Mouse (Mus musculus): ENCODE data around the gene 4930442H23Rik. TPM values are rescaled to one million over a fixed set of nuclear protein-coding genes. Genes with fewer than 3 reads are reported as not detected.

The 4930442H23Rik gene
- polyA plus RNA-seq (2012; fragmentation: generic; extraction: Trizol) = under 1 TPM; 0.11 to 0.15 TPM

GRCm38 (mm10) chr10:81183805-81184204, at the start of gene 4930442H23Rik:
Gene 4930442H23Rik (minus strand): TSS chr10:81183849.

GRCm38 (mm10) chr10:81232580-81233225, 49.1 kb upstream of the 4930442H23Rik start, which contains the start of gene Zfr2:
Gene Zfr2 (plus strand): TSS chr10:81233155.

DNA sequence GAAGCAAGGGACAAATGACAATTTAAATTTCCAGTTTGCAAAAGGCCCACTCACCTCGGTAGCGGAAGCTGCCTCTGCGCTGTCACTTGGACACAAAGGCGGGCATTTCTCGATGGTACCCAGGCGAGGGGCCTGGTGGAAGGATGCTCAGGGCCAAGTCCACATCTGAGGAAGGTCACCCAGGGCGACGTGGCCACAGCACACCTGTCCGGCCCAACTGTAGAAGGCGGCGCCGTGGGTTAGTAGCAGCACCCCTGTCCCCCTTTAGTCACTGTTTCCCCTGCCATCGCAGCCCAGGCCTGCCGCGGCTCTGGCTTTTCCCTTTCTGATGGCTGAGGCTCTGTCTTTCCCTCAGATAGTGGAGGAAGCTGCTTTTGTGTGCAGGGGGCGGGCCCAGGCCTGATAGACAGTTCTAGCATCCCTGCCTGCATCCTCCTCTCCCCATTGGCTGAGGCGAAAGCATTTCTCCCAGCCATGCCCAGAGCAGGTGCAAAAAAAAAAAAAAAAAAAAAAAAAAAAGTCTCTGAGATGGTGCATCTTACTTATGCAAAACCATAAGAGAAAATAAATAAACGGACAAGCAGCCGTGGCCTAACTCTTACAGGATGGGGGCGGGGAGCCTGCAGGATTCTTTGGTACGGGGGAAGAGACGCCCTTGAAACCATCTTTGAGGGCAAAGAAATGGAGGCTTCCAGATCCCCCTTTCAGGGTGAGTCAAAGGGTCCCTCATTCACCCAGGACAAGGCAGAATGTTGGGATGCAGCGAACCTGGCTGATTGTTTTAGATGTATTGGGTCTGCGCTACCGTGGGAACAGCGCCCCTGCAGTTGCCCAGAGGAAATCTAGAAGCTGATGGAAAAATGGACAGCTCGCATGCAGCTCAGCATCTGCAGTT, 47.0 kb upstream of the 4930442H23Rik start, which contains the start of gene Atcay:
Gene Atcay, minus strand, starts transcription at position 396 of the 895 bp plus-strand sequence.

GRCm38 (mm10) chr10:81201807-81202758, 18.4 kb upstream of the 4930442H23Rik start, which contains the start of gene Nmrk2:
Gene Nmrk2 (minus strand): TSS chr10:81202051.

DNA sequence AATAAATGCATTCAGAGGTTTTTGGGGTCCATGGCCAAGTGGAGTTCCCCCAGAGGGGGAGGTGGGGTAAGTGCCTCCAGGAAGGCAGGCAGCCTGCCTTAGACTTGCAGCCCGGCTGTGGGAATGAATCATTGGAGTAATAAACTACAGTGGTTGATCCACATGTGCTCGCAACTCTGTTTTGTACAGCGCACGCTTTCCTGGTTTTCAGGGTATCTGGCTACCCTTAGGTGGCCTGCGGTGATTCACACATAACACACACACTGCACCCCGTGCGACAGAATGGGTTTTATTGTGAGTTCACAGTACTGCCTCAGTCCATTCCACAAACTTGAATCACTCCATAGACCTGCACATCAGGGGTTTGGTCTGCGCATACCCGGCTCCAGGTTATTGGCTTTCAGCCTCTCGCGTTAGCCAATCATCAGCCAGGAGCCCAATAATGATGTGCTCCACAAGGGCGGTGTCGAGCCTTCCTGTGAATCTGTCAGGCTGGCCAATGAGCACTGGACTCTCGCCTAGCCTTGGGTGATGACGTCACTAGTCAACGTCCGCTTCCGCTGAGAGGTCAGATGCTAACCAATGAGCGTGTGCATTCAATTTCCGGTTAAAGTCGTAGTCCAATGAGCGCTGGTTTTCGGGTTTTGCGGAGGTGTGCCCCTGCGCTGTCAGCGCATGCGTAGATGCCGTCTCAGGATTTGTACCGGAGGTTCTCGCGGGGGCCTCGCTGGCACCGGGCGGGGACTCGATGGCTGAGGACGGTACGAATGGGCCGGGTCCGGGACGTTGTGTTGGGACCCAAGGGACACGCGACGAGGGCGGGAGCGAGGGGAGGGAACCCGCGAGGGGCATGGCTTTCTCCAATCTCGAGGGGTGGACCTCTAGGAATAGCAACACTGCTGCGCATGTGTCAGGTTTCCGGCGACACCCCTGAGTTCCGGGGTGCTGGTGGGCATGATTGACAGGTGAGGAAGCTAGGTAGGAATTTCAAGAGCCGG, 1.0 kb downstream of the 4930442H23Rik start, which contains the start of gene Dapk3:
Gene Dapk3, plus strand, starts transcription at position 670 of the 998 bp plus-strand sequence.

DNA sequence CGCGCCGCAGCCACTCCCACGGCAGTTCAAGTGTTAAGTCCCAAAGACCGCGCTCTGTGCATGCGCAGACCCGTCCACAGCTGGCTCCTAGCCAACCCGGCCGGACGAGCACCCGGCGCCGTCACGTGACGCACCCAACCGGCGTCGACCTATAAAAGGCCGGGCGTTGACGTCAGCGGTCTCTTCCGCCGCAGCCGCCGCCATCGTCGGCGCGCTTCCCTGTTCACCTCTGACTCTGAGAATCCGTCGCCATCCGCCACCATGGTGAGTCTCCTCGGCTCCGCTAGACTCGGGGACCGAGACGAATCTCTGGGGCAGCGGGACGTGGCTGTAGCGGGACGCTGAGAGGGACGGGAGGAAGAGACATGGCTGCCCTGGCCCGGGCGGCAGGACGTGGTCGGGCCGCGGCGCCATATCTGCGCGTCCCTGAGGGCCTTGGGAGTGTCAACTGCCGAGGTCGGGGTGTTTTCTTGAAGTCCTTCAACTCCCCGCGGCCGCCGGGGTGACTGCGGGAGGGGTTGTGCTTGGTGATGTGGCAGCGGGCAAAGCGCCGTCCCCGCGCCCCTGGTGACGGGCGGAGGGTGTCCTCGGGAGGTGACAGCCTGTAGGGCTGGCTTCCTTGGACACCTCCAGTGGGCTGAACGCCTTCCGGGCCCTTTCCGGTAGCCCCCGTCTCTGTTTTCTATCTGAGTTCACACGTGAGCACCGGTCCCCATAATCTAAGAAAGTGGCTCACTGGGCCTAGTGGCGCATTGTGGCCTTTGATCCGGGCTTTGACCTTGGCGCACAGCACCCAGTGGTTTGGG, 7.0 kb downstream of the 4930442H23Rik start, which contains the start of gene Eef2:
Gene Eef2, plus strand, starts transcription at position 166 of the 806 bp plus-strand sequence.

GRCm38 (mm10) chr10:81167200-81168086, 16.2 kb downstream of the 4930442H23Rik start, which contains the start of gene Pias4:
Gene Pias4 (minus strand): TSS chr10:81167923.

DNA sequence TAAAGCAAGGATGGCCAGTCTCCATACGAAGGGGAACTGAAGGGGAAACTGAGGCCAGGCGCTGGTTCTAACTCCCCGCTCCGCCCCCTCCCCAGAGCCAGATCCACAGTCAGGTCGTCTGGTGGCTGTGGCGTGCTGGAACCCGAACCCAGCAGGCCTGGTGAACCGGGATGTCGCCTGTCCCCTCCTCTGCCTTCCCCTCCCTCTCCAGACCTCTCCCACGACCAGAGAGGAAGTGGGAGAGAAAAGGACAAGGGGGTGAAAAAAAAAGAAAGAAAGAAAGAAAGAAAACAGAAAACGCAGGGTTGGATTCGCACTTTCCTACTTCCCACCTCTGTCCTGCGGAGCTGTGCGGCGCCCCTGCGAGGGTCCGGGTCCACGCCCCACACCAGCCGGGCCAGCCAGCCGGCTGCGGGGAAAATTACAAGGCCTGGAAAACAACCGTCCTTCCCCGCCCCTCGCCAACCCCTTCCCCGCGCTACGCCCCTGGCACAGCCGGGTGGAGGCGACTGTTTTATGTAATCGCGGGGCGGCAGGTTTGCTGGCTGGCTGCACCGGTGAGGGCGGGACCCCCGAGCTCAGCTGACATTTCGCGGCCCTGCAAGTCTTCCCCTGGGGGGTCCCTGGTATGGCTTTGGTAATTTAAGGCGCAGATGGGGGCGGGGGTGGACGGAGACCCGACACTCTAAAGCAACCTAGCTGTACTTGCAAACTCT, 48.5 kb downstream of the 4930442H23Rik start, which contains the start of gene Zbtb7a:
Gene Zbtb7a, plus strand, starts transcription at position 255 of the 716 bp plus-strand sequence.

Other genes starting within 250 kb of the 4930442H23Rik start
- 10 to 100 TPM in 1 of 2 experiments, 1 to 10 TPM in 1; 1.2 to 11.2 TPM for gene Gng7, start 168.9 kb downstream of the 4930442H23Rik start, polyA plus RNA-seq (2012; fragmentation: generic; extraction: Trizol)
- gene Diras1, start 158.2 kb downstream of the 4930442H23Rik start, polyA plus RNA-seq (2012; fragmentation: generic; extraction: Trizol) = under 1 TPM; 0.06 to 0.14 TPM
- gene Slc39a3, start 146.4 kb downstream of the 4930442H23Rik start, polyA plus RNA-seq (2012; fragmentation: generic; extraction: Trizol) = 10 to 100 TPM; 12.6 to 36.2 TPM
- 100 to 1,000 TPM; 167 to 227 TPM for gene Sgta, start 123.7 kb downstream of the 4930442H23Rik start, polyA plus RNA-seq (2012; fragmentation: generic; extraction: Trizol)
- gene Thop1, start 113.8 kb downstream of the 4930442H23Rik start, polyA plus RNA-seq (2012; fragmentation: generic; extraction: Trizol) = 100 to 1,000 TPM in 1 of 2 experiments, 10 to 100 TPM in 1; 46.9 to 101 TPM
- gene Creb3l3, start 85.0 kb downstream of the 4930442H23Rik start, polyA plus RNA-seq (2012; fragmentation: generic; extraction: Trizol) = under 1 TPM; 0.02 to 0.45 TPM
- 100 to 1,000 TPM; 207 to 359 TPM for gene Map2k2, start 77.9 kb downstream of the 4930442H23Rik start, polyA plus RNA-seq (2012; fragmentation: generic; extraction: Trizol)
- 10 to 100 TPM in 1 of 2 experiments, 1 to 10 TPM in 1; 6.5 to 24.7 TPM for gene Zbtb7a, start 48.6 kb downstream of the 4930442H23Rik start, polyA plus RNA-seq (2012; fragmentation: generic; extraction: Trizol)
- 10 to 100 TPM; 36.0 to 48.5 TPM for gene Pias4, start 15.9 kb downstream of the 4930442H23Rik start, polyA plus RNA-seq (2012; fragmentation: generic; extraction: Trizol)
- gene Eef2, start 7.2 kb downstream of the 4930442H23Rik start, polyA plus RNA-seq (2012; fragmentation: generic; extraction: Trizol) = 1,000 to 10,000 TPM; 3,430 to 4,023 TPM
- gene Dapk3, start 844 bp downstream of the 4930442H23Rik start, polyA plus RNA-seq (2012; fragmentation: generic; extraction: Trizol) = 100 to 1,000 TPM in 1 of 2 experiments, 10 to 100 TPM in 1; 98.3 to 105 TPM
- gene Nmrk2, start 18.2 kb upstream of the 4930442H23Rik start, polyA plus RNA-seq (2012; fragmentation: generic; extraction: Trizol) = under 1 TPM in 1 of 2 experiments, not detected in 1; 0.02 TPM
- under 1 TPM in 1 of 2 experiments, not detected in 1; 0.01 TPM for gene Atcay, start 47.0 kb upstream of the 4930442H23Rik start, polyA plus RNA-seq (2012; fragmentation: generic; extraction: Trizol)
- gene Zfr2, start 49.3 kb upstream of the 4930442H23Rik start, polyA plus RNA-seq (2012; fragmentation: generic; extraction: Trizol) = 10 to 100 TPM in 1 of 2 experiments, under 1 TPM in 1; 0.32 to 18.3 TPM
- gene Matk, start 69.1 kb upstream of the 4930442H23Rik start, polyA plus RNA-seq (2012; fragmentation: generic; extraction: Trizol) = 1 to 10 TPM in 1 of 2 experiments, under 1 TPM in 1; 0.69 to 1.9 TPM
- gene Mrpl54, start 83.1 kb upstream of the 4930442H23Rik start, polyA plus RNA-seq (2012; fragmentation: generic; extraction: Trizol) = 100 to 1,000 TPM; 242 to 665 TPM
- gene Apba3, start 83.1 kb upstream of the 4930442H23Rik start, polyA plus RNA-seq (2012; fragmentation: generic; extraction: Trizol) = 100 to 1,000 TPM; 128 to 134 TPM
- under 1 TPM in 1 of 2 experiments, not detected in 1; 0.02 TPM for gene Tjp3, start 107.7 kb upstream of the 4930442H23Rik start, polyA plus RNA-seq (2012; fragmentation: generic; extraction: Trizol)
- 10 to 100 TPM; 23.9 to 61.5 TPM for gene Pip5k1c, start 109.1 kb upstream of the 4930442H23Rik start, polyA plus RNA-seq (2012; fragmentation: generic; extraction: Trizol)
- gene Cactin, start 137.3 kb upstream of the 4930442H23Rik start, polyA plus RNA-seq (2012; fragmentation: generic; extraction: Trizol) = 10 to 100 TPM; 27.2 to 37.4 TPM
- 1 to 10 TPM in 1 of 2 experiments, under 1 TPM in 1; 0.02 to 2.0 TPM for gene Tbxa2r, start 144.9 kb upstream of the 4930442H23Rik start, polyA plus RNA-seq (2012; fragmentation: generic; extraction: Trizol)
- 1 to 10 TPM in 1 of 2 experiments, under 1 TPM in 1; 0.42 to 1.2 TPM for gene Gipc3, start 159.4 kb upstream of the 4930442H23Rik start, polyA plus RNA-seq (2012; fragmentation: generic; extraction: Trizol)
- 100 to 1,000 TPM; 102 to 104 TPM for gene Hmg20b, start 166.6 kb upstream of the 4930442H23Rik start, polyA plus RNA-seq (2012; fragmentation: generic; extraction: Trizol)
- gene Mfsd12, start 173.6 kb upstream of the 4930442H23Rik start, polyA plus RNA-seq (2012; fragmentation: generic; extraction: Trizol) = 10 to 100 TPM in 1 of 2 experiments, 1 to 10 TPM in 1; 4.0 to 13.8 TPM
- 1 to 10 TPM in 1 of 2 experiments, under 1 TPM in 1; 0.27 to 2.1 TPM for gene 4930404N11Rik, start 182.0 kb upstream of the 4930442H23Rik start, polyA plus RNA-seq (2012; fragmentation: generic; extraction: Trizol)
- gene Fzr1, start 194.7 kb upstream of the 4930442H23Rik start, polyA plus RNA-seq (2012; fragmentation: generic; extraction: Trizol) = 10 to 100 TPM; 57.6 to 80.9 TPM
- gene Dohh, start 200.6 kb upstream of the 4930442H23Rik start, polyA plus RNA-seq (2012; fragmentation: generic; extraction: Trizol) = 100 to 1,000 TPM in 1 of 2 experiments, 10 to 100 TPM in 1; 82.6 to 184 TPM
- gene Gm48551, start 200.6 kb upstream of the 4930442H23Rik start, polyA plus RNA-seq (2012; fragmentation: generic; extraction: Trizol) = 1 to 10 TPM in 1 of 2 experiments, under 1 TPM in 1; 0.55 to 3.2 TPM
- 1 to 10 TPM in 1 of 2 experiments, not detected in 1; 1.8 TPM for gene Gm48552, start 205.2 kb upstream of the 4930442H23Rik start, polyA plus RNA-seq (2012; fragmentation: generic; extraction: Trizol)
- gene Smim24, start 209.2 kb upstream of the 4930442H23Rik start, polyA plus RNA-seq (2012; fragmentation: generic; extraction: Trizol) = 1 to 10 TPM in 1 of 2 experiments, under 1 TPM in 1; 0.94 to 1.3 TPM

Measured in C3H10T1/2 (cell line).